Mouse (Mus musculus) embryonic facial prominence, embryonic 10.5 days (tissue): ENCODE results near the gene Itgb2l. TPM values are rescaled to one million over a fixed set of nuclear protein-coding genes. Genes with fewer than 3 reads are reported as not detected.

ENCODE experiments used
- DNase-seq: peaks from one replicate; pipeline ENCODE4 v3.0.0-alpha.2; 2017; ENCODE audit warnings: low spot score
- H3K27ac ChIP-seq: fragments of 300-500 bp; sonication (generic); replicated peaks from 2 replicates; pipeline ENCODE4 v1.5.1; 2016; ENCODE audit warnings: mild to moderate bottlenecking
- H3K27me3 ChIP-seq: fragments of 300-500 bp; sonication (generic); replicated peaks from 2 replicates; pipeline ENCODE4 v1.6.1; 2016; ENCODE audit warnings: low read depth, mild to moderate bottlenecking; ENCODE audit not compliant: poor library complexity, severe bottlenecking
- H3K36me3 ChIP-seq: fragments of 300-500 bp; sonication (generic); replicated peaks from 2 replicates; pipeline ENCODE4 v1.6.1; 2016; ENCODE audit warnings: mild to moderate bottlenecking, moderate library complexity
- H3K4me1 ChIP-seq: fragments of 300-500 bp; sonication (generic); 2 replicates; pipeline ENCODE4 v1.6.1; 2016
- H3K4me3 ChIP-seq: fragments of 300-500 bp; sonication (generic); 2 replicates; pipeline ENCODE4 v1.5.1; 2016; ENCODE audit warnings: mild to moderate bottlenecking, moderate library complexity
- H3K9me3 ChIP-seq: fragments of 300-500 bp; sonication (generic); 2 replicates; pipeline ENCODE4 v1.6.1; 2016; ENCODE audit warnings: mild to moderate bottlenecking
- WGBS: fragments of 180-500 bp; shearing (Covaris S2); methylation state at CpG from one replicate; pipeline ENCODE4 v1.1.7; 2016; 5-methylcytosine and 5-hydroxymethylcytosine counted together
- polyA plus RNA-seq: library from polyadenylated mRNA; unstranded; fragments of >200 nt; fragmentation: Nextera tagmentation; extraction: Ambion mirVana; gene quantifications from 2 replicates; pipeline ENCODE4 v1.2.1, GENCODE M21; 2016

Itgb2l gene
- polyA plus RNA-seq, 1 experiment from 2014 or later: not detected

GRCm38 (mm10) chr16:96408064-96408465 lies 35.4 kb downstream of the Itgb2l start:
- no peak overlapping the region for H3K27ac ChIP-seq
- peak; percentile 22 for DNase-seq
- no peaks in the 10 kb centered on the region for H3K9me3 ChIP-seq
- H3K4me1 ChIP-seq: no peaks in the 10 kb centered on the region
- H3K4me3 ChIP-seq: no peak overlapping the region
- H3K27me3 ChIP-seq: no peaks in the 10 kb centered on the region
- H3K36me3 ChIP-seq: no peaks in the 10 kb centered on the region
- whole genome bisulfite sequencing: 53% methylated on average over 4 of the region's 4 CpGs

DNA sequence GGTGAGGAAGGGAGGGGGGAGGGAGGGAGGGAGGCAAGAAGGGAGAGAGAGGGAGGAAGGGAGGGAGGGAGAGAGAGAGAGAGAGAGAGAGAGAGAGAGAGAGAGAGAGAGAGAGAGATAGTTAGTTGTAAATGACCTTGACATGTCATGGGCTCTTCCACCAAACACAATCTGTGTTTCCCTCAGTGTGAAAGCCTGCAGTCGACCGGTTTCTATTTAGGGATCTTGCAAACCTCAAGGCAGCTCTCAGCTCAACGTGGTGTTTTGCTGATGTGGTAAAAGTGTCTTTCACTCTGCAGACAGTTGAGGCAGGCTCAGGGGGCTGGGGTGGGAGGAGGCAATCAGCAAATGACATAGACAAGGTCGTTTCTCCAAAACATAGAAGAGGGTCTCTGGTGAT lies 37.1 kb downstream of the Itgb2l start:
- no peaks in the 10 kb centered on the region for H3K36me3 ChIP-seq
- 0 out of 2 replicates have a peak, but pooled peaks cover 5% of the 10 kb centered on the region for H3K4me1 ChIP-seq
- no peak for DNase-seq
- H3K27ac ChIP-seq: no peak overlapping the region
- H3K27me3 ChIP-seq: no peaks in the 10 kb centered on the region
- H3K9me3 ChIP-seq: no peaks in the 10 kb centered on the region
- 75% methylated on average over 4 of the region's 4 CpGs for WGBS
- no peak overlapping the region for H3K4me3 ChIP-seq

- Histone ChIP-seq H3K4me1 (0 out of 2 replicates have a peak, but pooled peaks cover 5% of the 10 kb centered on the region), H3K4me3 (no peak overlapping the region), H3K36me3 (no peaks in the 10 kb centered on the region), H3K9me3 (no peaks in the 10 kb centered on the region), H3K27ac (no peak overlapping the region), H3K27me3 (no peaks in the 10 kb centered on the region)
- DNase-seq: no peak
- WGBS: 79% methylated on average over 6 of the region's 6 CpGs
Observed at GRCm38 (mm10) chr16:96402294-96402693, 41.1 kb downstream of the Itgb2l start.

- Histone ChIP-seq H3K36me3 (no peaks in the 10 kb centered on the region), H3K9me3 (no peaks in the 10 kb centered on the region)
- 78% methylated on average over 4 of the region's 4 CpGs for WGBS
Observed at GRCm38 (mm10) chr16:96400046-96400445, 43.4 kb downstream of the Itgb2l start.

DNA sequence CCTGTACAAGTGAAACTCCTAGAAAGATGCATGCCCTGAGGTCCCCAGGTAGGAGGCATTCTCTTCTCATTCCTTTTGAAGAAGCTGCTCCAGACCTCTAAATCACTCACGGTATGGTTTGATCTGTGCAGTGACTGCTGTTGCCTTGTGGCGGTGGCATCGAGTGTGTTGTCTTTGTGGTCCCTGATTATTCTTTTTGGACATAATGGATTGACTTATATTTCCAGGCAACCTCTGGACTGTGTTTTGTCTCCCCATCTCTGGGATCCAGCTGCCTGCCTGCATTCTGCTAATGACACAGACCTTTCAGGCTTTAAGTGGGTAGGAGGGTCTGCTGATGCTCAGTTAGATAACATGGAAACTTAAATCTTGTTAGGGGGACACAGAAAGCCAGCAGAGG lies 44.6 kb downstream of the Itgb2l start:
- Histone ChIP-seq H3K4me1 (peaks cover 11% of the 10 kb centered on the region), H3K4me3 (no peak overlapping the region), H3K36me3 (no peaks in the 10 kb centered on the region), H3K9me3 (no peaks in the 10 kb centered on the region), H3K27me3 (no peaks in the 10 kb centered on the region), H3K27ac (no peak overlapping the region)
- no peak for DNase-seq
- WGBS: 86% methylated on average over 3 of the region's 3 CpGs

More at GRCm38 (mm10) chr16:96400046-96400445, 43.4 kb downstream of the Itgb2l start:
- Histone ChIP-seq H3K4me1 (peaks cover 11% of the 10 kb centered on the region), H3K4me3 (no peak overlapping the region), H3K27me3 (no peaks in the 10 kb centered on the region), H3K27ac (0 out of 2 replicates have a peak overlapping the region, but pooled peaks have one; percentile 35)
- no peak for DNase-seq

- no peak for DNase-seq
- no peaks in the 10 kb centered on the region for H3K36me3 ChIP-seq
- 63% methylated on average over 9 of the region's 9 CpGs for WGBS
- H3K27ac ChIP-seq: no peak overlapping the region
- no peak overlapping the region for H3K4me3 ChIP-seq
- no peaks in the 10 kb centered on the region for H3K27me3 ChIP-seq
- no peaks in the 10 kb centered on the region for H3K9me3 ChIP-seq
- peaks cover 6% of the 10 kb centered on the region for H3K4me1 ChIP-seq
Observed at GRCm38 (mm10) chr16:96396013-96396650, 47.3 kb downstream of the Itgb2l start.

DNA sequence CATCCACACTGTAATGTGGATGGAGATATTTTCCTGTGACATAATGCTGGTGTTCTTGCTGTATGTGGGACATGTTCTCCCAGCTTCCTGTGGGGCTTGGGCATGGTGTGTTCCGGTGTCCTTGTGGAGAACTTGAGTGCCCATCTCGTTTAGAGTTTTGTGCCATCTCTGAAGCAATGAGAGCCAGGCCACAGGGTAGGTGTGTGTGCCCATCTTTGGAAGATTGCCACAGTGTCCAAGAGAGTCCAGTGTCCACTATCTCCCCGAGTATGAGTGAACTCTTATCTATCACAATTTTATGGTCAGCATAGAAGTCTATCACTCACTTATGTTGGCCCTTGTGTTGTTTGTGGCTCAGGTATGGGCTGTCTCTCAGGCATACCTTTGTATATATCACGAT lies 47.9 kb downstream of the Itgb2l start:
- Histone ChIP-seq H3K4me3 (no peak overlapping the region), H3K27ac (no peak overlapping the region), H3K36me3 (no peaks in the 10 kb centered on the region), H3K4me1 (peaks cover 6% of the 10 kb centered on the region), H3K9me3 (no peaks in the 10 kb centered on the region), H3K27me3 (no peaks in the 10 kb centered on the region)
- no peak for DNase-seq
- 76% methylated on average over 4 of the region's 4 CpGs for WGBS

GRCm38 (mm10) chr16:96391070-96391469 lies 52.3 kb downstream of the Itgb2l start:
- H3K27me3 ChIP-seq: no peaks in the 10 kb centered on the region
- H3K4me1 ChIP-seq: peaks cover 3% of the 10 kb centered on the region
- no peaks in the 10 kb centered on the region for H3K9me3 ChIP-seq
- no peak overlapping the region for H3K27ac ChIP-seq
- DNase-seq: no peak
- H3K36me3 ChIP-seq: no peaks in the 10 kb centered on the region
- no peak overlapping the region for H3K4me3 ChIP-seq

DNA sequence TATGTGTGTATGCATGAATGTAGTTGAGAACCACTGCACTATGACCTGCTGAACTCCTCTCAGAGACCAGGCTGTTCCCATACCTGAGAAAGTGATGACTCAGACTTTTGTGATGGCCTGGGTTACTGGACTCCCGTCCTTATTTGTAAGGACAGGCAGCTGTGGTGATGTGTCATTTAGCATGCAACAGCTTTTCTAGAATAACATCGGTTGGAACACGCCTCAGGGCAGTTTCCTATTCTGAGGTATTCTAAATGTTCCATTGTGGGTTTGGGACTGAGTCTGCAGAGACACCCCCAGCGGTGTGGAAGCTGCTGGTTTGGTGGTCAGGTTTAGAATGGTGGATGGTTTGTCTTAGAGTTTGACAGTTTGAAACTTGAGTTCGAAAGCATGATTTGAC lies 54.9 kb downstream of the Itgb2l start:
- WGBS: 75% methylated on average over 5 of the region's 5 CpGs
- Histone ChIP-seq H3K36me3 (no peaks in the 10 kb centered on the region), H3K27me3 (no peaks in the 10 kb centered on the region), H3K27ac (no peak overlapping the region), H3K9me3 (no peaks in the 10 kb centered on the region), H3K4me3 (no peak overlapping the region), H3K4me1 (no peaks in the 10 kb centered on the region)
- no peak for DNase-seq

- H3K27ac ChIP-seq: no peak overlapping the region
- H3K4me3 ChIP-seq: no peak overlapping the region
- no peaks in the 10 kb centered on the region for H3K4me1 ChIP-seq
- no peak for DNase-seq
- WGBS: 88% methylated on average over 6 of the region's 6 CpGs
- H3K9me3 ChIP-seq: no peaks in the 10 kb centered on the region
- no peaks in the 10 kb centered on the region for H3K27me3 ChIP-seq
- H3K36me3 ChIP-seq: no peaks in the 10 kb centered on the region
Observed at GRCm38 (mm10) chr16:96387685-96388371, 55.6 kb downstream of the Itgb2l start.

GRCm38 (mm10) chr16:96384741-96385140 lies 58.7 kb downstream of the Itgb2l start:
- DNase-seq: no peak
- H3K4me1 ChIP-seq: no peaks in the 10 kb centered on the region
- H3K9me3 ChIP-seq: no peaks in the 10 kb centered on the region
- no peaks in the 10 kb centered on the region for H3K27me3 ChIP-seq
- H3K4me3 ChIP-seq: no peak overlapping the region
- no peak overlapping the region for H3K27ac ChIP-seq
- H3K36me3 ChIP-seq: no peaks in the 10 kb centered on the region

GRCm38 (mm10) chr16:96382496-96383181 lies 60.8 kb downstream of the Itgb2l start:
- 82% methylated on average over 5 of the region's 5 CpGs for WGBS
- Histone ChIP-seq H3K27ac (no peak overlapping the region), H3K36me3 (no peaks in the 10 kb centered on the region), H3K9me3 (no peaks in the 10 kb centered on the region), H3K27me3 (no peaks in the 10 kb centered on the region), H3K4me1 (no peaks in the 10 kb centered on the region), H3K4me3 (no peak overlapping the region)
- DNase-seq: no peak

DNA sequence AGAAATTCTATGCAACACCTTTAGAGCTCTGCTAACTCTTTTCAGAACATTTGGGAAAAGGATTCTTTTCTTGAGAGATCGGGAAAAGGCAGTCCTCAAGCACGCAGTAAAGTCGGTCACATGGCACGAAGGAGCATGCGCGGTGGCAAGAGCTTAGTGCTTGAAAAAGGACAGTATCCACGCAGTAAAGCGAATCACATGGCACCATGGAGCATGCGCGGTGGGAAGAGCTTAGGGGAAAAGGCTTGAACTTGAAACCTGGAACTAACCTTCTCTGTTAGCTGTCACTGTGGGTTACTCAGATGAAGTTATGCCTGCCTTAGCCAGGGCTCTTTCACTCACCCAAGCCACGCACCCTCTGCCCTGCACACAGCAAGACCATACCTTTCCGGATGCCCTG lies 62.0 kb downstream of the Itgb2l start:
- 0 out of 2 replicates have a peak, but pooled peaks cover under 1% of the 10 kb centered on the region for H3K4me1 ChIP-seq
- H3K36me3 ChIP-seq: no peaks in the 10 kb centered on the region
- 91% methylated on average over 12 of the region's 12 CpGs for WGBS
- no peaks in the 10 kb centered on the region for H3K9me3 ChIP-seq
- no peak overlapping the region for H3K27ac ChIP-seq
- no peak for DNase-seq
- H3K4me3 ChIP-seq: no peak overlapping the region
- no peaks in the 10 kb centered on the region for H3K27me3 ChIP-seq
